Mouse (Mus musculus) limb, embryonic 15.5 days (tissue): ENCODE measurements around the gene Cbfa2t2. TPM values are rescaled to one million over a fixed set of nuclear protein-coding genes. Genes with fewer than 3 reads are reported as not detected.
"Not testable (repeated sequence)": the region's sequence is repeated elsewhere in the genome, so short reads cannot be mapped to it uniquely, and the experiment has no call there.

ENCODE experiments used
- ATAC-seq: fragments of 200-750 bp; cut with Nextera tagmentation; 2 replicates; pipeline ENCODE4 v1.8.0; 2017; ENCODE audit warnings: low read depth, moderate TSS enrichment; ENCODE audit not compliant: insufficient number of reproducible peaks, low FRiP score, low TSS enrichment
- H3K27ac ChIP-seq: fragments of 300-500 bp; sonication (generic); 2 replicates; pipeline ENCODE4 v1.5.1; 2015; ENCODE audit warnings: moderate library complexity, mild to moderate bottlenecking, inconsistent platforms
- H3K27me3 ChIP-seq: fragments of 300-500 bp; sonication (generic); 2 replicates; pipeline ENCODE4 v1.6.1; 2015; ENCODE audit warnings: inconsistent platforms
- H3K36me3 ChIP-seq: fragments of 300-500 bp; sonication (generic); 2 replicates; pipeline ENCODE4 v1.6.1; 2015; ENCODE audit warnings: inconsistent platforms
- H3K4me1 ChIP-seq: fragments of 300-500 bp; sonication (generic); 2 replicates; pipeline ENCODE4 v1.6.1; 2015; ENCODE audit warnings: inconsistent platforms
- H3K4me2 ChIP-seq: fragments of 300-500 bp; sonication (generic); 2 replicates; pipeline ENCODE4 v1.6.1; 2015; ENCODE audit warnings: mild to moderate bottlenecking, inconsistent platforms
- H3K4me3 ChIP-seq: fragments of 300-500 bp; sonication (generic); 2 replicates; pipeline ENCODE4 v1.5.1; 2015; ENCODE audit warnings: mild to moderate bottlenecking, inconsistent platforms
- H3K9ac ChIP-seq: fragments of 300-500 bp; sonication (generic); 2 replicates; pipeline ENCODE4 v1.6.1; 2015; ENCODE audit warnings: inconsistent platforms
- H3K9me3 ChIP-seq: fragments of 300-500 bp; sonication (generic); 2 replicates; pipeline ENCODE4 v1.6.1; 2016; ENCODE audit warnings: inconsistent platforms
- WGBS: fragments of 180-500 bp; shearing (Covaris S2); methylation state at CpG from one replicate; pipeline ENCODE4 v1.1.7; 2015; 5-methylcytosine and 5-hydroxymethylcytosine counted together
- polyA plus RNA-seq: library from polyadenylated mRNA; unstranded; fragments of >200 nt; fragmentation: Nextera tagmentation; extraction: Ambion mirVana; gene quantifications from 2 replicates; pipeline ENCODE4 v1.2.1, GENCODE M21; 2015

The Cbfa2t2 gene
- polyA plus RNA-seq, 1 experiment from 2014 or later: 41.3 TPM

DNA sequence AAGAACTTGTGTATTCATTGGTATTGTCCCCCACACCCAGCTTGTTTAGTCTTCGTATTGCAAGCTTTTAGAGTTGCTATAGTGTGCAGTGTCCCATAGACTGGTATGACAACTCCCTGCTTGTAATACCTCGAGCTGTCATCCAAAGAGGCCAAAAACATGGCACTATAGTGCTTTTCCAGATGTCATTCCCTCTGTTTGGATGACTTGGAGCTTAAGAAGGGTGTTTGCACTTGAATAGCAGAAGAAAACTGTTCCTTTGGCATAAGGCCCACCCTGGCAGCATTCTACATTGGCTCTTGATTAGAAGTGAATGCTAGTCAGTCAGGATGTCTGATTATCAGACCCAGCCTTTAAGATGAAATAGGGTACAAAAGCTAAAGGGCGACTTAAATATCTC, 40.7 kb downstream of the Cbfa2t2 start:
- WGBS: 72% methylated on average over 3 of the region's 3 CpGs
- H3K4me1 ChIP-seq: peaks cover 4% of the 10 kb centered on the region; the same call in 1 of the 2 replicates
- no peaks in the 10 kb centered on the region for H3K27me3 ChIP-seq
- no peaks in the 10 kb centered on the region for H3K36me3 ChIP-seq
- no peak overlapping the region for H3K4me3 ChIP-seq
- no peak overlapping the region for H3K27ac ChIP-seq
- no peak for ATAC-seq
- no peaks in the 10 kb centered on the region for H3K9me3 ChIP-seq
- H3K4me2 ChIP-seq: no peak overlapping the region
- H3K9ac ChIP-seq: no peak overlapping the region

DNA sequence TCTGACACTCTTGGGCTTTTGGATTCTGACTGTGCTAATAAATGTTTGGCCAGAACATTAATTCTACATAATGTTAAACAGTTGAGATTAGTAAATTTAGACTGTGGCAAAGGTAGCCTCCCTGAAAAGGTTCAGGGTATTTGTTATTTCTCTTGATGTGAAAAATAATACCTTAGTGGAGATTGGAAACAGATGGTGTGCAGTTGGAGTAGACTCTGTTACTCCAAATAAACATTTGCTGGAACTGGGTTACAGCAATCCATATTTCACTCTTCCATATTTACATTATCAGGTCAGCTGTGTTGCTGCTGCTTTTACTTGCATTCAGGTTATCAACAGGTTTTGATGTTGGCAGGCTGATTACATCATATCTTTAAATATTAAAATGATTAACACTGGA, 55.5 kb downstream of the Cbfa2t2 start:
- no peaks in the 10 kb centered on the region for H3K36me3 ChIP-seq
- H3K9ac ChIP-seq: no peak overlapping the region
- ATAC-seq: no peak
- H3K4me1 ChIP-seq: no peaks in the 10 kb centered on the region
- H3K4me2 ChIP-seq: no peak overlapping the region
- no peak overlapping the region for H3K27ac ChIP-seq
- no peaks in the 10 kb centered on the region for H3K9me3 ChIP-seq
- no peaks in the 10 kb centered on the region for H3K27me3 ChIP-seq
- H3K4me3 ChIP-seq: no peak overlapping the region

DNA sequence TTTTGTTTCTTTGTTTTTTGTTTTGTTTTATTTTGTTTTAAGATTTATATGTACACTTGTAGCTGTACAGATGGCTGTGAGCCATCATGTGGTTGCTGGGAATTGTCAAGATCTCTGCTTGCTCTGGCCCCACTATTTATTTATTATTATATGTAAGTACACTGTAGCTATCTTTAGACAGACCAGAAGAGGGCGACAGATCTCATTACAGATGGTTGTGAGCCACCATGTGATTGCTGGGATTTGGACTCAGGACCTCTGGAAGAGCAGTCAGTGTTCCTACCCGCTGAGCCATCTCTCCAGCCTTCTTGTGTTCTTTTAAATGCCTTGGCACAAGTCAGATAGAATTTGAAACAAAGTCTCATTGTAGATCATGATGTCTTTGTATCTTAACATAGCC, 57.3 kb downstream of the Cbfa2t2 start:
- H3K4me2 ChIP-seq, ATAC-seq, H3K4me1 ChIP-seq, H3K4me3 ChIP-seq, H3K36me3 ChIP-seq, H3K27ac ChIP-seq, H3K27me3 ChIP-seq, H3K9ac ChIP-seq, H3K9me3 ChIP-seq: not testable (repeated sequence)
- 51% methylated on average over 2 of the region's 2 CpGs for WGBS

DNA sequence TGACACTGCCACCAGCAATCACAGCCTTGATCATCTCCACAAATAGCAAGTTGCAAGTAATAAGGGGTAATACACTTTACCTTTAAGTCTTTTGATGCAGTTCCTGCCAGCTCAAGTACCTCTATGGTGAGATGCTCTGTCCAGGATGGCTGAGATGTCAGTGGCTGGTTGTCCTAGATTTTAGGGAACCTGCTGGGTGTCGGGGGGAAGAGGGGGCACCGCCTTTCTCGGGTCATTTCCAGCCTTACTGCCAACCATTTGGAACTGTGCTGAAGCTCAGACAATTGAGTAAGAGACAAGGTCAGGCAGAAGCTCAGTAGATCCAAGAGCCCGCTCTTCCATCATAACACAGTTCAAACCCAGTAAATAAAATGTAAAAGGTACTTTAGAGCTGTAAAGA, 58.7 kb downstream of the Cbfa2t2 start:
- no peak overlapping the region for H3K4me2 ChIP-seq
- 0 out of 2 replicates have a peak, but pooled peaks cover 7% of the 10 kb centered on the region for H3K4me1 ChIP-seq
- H3K4me3 ChIP-seq: no peak overlapping the region
- no peak for ATAC-seq
- no peaks in the 10 kb centered on the region for H3K27me3 ChIP-seq
- no peak overlapping the region for H3K9ac ChIP-seq
- H3K27ac ChIP-seq: no peak overlapping the region
- H3K36me3 ChIP-seq: no peaks in the 10 kb centered on the region
- 91% methylated on average over 4 of the region's 4 CpGs for WGBS
- H3K9me3 ChIP-seq: no peaks in the 10 kb centered on the region

DNA sequence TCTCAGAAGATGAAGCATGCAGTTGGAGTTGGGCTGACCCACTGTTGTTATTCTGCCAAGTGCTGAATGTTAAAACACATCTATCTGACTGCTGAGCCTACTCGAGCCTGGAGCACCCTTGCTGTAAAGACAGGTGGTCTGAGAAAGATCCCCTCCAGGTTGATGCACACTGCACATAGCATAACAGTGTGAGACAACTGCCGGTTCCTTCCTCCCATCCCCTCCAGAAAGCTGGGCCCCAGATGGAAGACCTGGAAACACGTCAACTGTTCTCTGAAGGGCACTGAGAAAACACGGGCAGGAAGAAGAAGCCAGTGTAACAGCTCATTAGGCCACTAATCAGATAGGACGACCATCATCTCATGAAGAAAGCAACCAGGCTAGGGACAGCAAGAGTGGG, 62.3 kb downstream of the Cbfa2t2 start:
- WGBS: 57% methylated on average over 5 of the region's 5 CpGs
- Histone ChIP-seq H3K27ac (no peak overlapping the region), H3K36me3 (peaks cover 4% of the 10 kb centered on the region; the same call in 1 of the 2 replicates), H3K4me2 (no peak overlapping the region), H3K4me1 (0 out of 2 replicates have a peak, but pooled peaks cover 7% of the 10 kb centered on the region), H3K4me3 (no peak overlapping the region), H3K9me3 (no peaks in the 10 kb centered on the region), H3K9ac (no peak overlapping the region), H3K27me3 (no peaks in the 10 kb centered on the region)
- ATAC-seq: no peak

DNA sequence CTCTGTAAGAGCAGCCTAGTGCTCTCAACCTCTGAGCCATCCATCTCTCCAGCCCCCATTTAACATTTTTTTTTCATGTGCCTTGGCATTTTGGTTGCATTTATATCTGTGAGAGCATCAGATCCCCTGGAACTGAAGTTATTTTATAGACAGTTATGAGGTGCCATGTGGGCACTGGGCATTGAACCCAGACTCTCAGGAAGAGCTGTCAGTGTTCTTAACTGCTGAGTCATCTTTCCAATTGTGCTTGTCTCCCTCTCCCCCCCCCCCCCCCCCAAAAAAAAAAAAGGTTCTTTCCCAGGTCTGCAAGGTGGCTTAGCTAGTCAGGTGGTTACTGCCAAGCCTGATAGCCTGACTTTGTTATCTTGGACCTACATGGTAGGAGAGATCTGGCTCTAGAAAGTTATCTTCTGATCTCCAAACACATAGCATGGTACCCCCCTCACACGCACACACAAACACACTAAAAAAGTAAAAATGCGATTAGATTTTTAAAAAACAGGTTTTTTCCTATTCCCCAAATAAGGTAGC, 63.5 kb downstream of the Cbfa2t2 start:
- H3K9me3 ChIP-seq: no peaks in the 10 kb centered on the region
- ATAC-seq: no peak
- H3K36me3 ChIP-seq: peaks cover 6% of the 10 kb centered on the region; the same call in 1 of the 2 replicates
- H3K9ac ChIP-seq: no peak overlapping the region
- H3K4me2 ChIP-seq: no peak overlapping the region
- no peaks in the 10 kb centered on the region for H3K27me3 ChIP-seq
- no peak overlapping the region for H3K4me3 ChIP-seq
- 89% methylated on average over 2 of the region's 2 CpGs for WGBS
- no peak overlapping the region for H3K27ac ChIP-seq
- H3K4me1 ChIP-seq: 0 out of 2 replicates have a peak, but pooled peaks cover 7% of the 10 kb centered on the region

DNA sequence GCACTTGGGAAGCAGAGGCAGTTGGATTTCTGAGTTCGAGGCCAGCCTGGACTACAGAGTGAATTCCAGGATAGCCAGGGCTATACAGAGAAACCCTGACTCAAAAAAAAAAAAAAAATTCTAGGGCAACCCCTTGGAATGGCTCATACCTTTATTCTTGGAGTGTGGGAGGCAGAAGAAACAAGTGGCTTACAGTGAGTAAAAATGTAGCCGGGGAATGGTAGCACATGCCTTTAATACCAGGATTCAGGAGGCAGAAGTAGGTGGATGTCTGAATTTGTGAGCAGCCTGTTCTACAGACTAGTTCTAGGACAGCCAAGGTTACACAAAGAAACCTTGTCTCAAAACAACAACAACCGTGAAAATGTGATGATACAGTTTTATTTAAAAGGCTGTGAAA, 64.5 kb downstream of the Cbfa2t2 start:
- 93% methylated on average over 3 of the region's 3 CpGs for WGBS
- no peak overlapping the region for H3K9ac ChIP-seq
- no peaks in the 10 kb centered on the region for H3K9me3 ChIP-seq
- H3K4me1 ChIP-seq: 0 out of 2 replicates have a peak, but pooled peaks cover 7% of the 10 kb centered on the region
- H3K4me2 ChIP-seq: no peak overlapping the region
- H3K4me3 ChIP-seq: no peak overlapping the region
- ATAC-seq: no peak
- no peak overlapping the region for H3K27ac ChIP-seq
- H3K36me3 ChIP-seq: peaks cover 7% of the 10 kb centered on the region; the same call in 1 of the 2 replicates
- no peaks in the 10 kb centered on the region for H3K27me3 ChIP-seq

DNA sequence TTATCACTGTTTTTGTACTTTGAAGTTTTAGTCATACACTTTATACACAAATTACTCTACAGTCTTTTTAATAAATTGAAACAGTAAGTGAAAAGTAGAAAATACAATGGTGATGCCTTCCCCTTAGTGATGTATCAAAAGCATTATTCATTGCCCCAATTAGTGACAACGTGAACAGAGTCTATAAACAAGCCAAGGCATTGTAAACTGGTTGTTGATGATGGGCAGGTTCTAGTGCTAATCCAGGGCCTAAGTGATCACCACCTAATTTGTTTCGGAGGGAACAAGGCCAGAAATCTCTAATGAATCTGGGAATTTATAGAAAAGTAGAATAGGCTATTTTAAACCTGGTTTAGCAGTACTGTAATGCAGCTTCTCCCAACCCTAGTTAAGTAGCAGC, 70.8 kb downstream of the Cbfa2t2 start:
- 40% methylated on average over 2 of the region's 2 CpGs for WGBS
- Histone ChIP-seq H3K27me3 (no peaks in the 10 kb centered on the region), H3K9me3 (no peaks in the 10 kb centered on the region), H3K36me3 (peaks cover 31% of the 10 kb centered on the region), H3K9ac (no peak overlapping the region), H3K4me1 (no peaks in the 10 kb centered on the region), H3K4me3 (no peak overlapping the region), H3K4me2 (no peak overlapping the region), H3K27ac (no peak overlapping the region)
- no peak for ATAC-seq

DNA sequence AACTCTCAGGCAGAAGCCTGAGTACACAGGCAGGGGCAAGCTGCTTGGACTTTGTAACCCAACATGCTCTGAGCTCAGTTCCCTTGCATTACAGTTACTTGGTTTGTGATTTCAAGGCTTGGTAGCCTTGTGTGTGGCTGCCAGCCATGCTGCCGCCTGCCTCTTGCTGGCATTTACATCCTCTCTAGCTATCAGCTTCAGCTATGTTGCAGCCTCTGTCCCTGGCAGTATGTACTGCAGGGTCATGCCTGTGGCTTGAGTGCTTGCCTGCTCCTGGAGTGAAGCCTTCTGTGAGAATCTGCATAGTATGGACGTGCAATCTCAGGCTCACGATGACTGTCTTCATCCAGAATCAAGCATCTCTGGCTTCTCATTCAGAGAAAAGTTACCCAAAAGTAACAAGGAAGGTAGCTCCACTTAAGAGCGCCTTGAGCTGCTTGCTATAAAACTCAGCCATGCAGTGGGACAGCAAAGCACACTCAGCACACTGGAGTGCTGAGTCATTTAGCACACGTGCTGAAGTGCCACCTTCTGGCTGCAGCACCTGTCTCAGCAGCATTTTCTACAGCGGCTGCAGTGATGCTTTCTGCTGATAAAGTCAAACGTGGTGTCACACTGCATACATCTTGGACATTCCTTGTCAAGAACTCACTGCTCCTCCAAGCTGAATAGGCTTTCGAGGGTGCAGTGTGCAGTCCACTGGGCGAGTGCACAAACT, 71.4 kb downstream of the Cbfa2t2 start:
- ATAC-seq: no peak
- no peak overlapping the region for H3K4me3 ChIP-seq
- WGBS: 69% methylated on average over 9 of the region's 9 CpGs
- H3K27ac ChIP-seq: no peak overlapping the region
- no peaks in the 10 kb centered on the region for H3K27me3 ChIP-seq
- H3K9ac ChIP-seq: no peak overlapping the region
- H3K4me1 ChIP-seq: no peaks in the 10 kb centered on the region
- H3K9me3 ChIP-seq: no peaks in the 10 kb centered on the region
- H3K4me2 ChIP-seq: no peak overlapping the region
- peaks cover 32% of the 10 kb centered on the region for H3K36me3 ChIP-seq

DNA sequence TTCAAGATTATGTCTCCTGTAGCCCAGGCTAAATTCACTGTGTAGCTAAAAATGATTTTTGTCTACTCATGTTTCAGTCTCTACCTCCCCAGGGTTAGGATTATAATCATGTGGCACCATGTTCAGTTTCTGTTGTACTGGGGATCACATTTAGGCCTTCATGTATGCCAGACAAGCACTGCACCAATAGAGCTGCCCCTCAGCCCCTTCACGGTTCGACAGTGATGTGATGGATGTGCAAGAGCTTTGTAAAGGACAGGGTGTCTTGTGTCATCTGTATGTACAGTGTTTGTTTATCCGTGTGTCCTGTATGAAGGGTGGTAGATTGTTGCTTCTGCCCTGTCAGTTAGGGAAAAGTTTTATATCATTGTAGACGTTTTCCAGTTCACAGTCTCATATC, 72.2 kb downstream of the Cbfa2t2 start:
- Histone ChIP-seq H3K4me1 (no peaks in the 10 kb centered on the region), H3K27me3 (no peaks in the 10 kb centered on the region), H3K4me2 (no peak overlapping the region), H3K4me3 (no peak overlapping the region), H3K36me3 (peaks cover 38% of the 10 kb centered on the region), H3K9me3 (no peaks in the 10 kb centered on the region), H3K27ac (no peak overlapping the region), H3K9ac (no peak overlapping the region)
- 85% methylated on average over 4 of the region's 4 CpGs for WGBS
- no peak for ATAC-seq

DNA sequence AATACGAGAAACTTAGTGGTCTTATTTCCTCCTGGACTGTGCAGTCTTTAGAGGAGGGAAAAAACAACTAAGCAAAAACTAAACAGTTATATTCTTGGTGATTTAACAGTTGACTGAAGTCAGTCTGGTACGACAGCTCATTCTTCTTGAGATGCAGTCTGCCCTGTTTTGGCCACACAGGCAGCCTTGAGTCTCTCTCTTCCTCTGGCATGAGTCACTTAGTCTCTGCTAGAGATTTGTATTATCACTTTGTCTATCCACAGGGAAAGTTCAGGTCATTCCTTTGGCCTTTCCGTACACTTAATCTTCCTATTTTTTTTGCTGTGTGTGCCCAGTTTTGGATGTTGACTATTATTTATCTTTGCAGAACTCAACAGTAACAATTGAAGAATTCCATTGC, 73.9 kb downstream of the Cbfa2t2 start:
- H3K4me2 ChIP-seq: no peak overlapping the region
- H3K27ac ChIP-seq: no peak overlapping the region
- H3K4me3 ChIP-seq: no peak overlapping the region
- 90% methylated on average over 3 of the region's 3 CpGs for WGBS
- peaks cover 34% of the 10 kb centered on the region for H3K36me3 ChIP-seq
- no peaks in the 10 kb centered on the region for H3K4me1 ChIP-seq
- H3K9ac ChIP-seq: no peak overlapping the region
- ATAC-seq: no peak
- no peaks in the 10 kb centered on the region for H3K9me3 ChIP-seq
- no peaks in the 10 kb centered on the region for H3K27me3 ChIP-seq

DNA sequence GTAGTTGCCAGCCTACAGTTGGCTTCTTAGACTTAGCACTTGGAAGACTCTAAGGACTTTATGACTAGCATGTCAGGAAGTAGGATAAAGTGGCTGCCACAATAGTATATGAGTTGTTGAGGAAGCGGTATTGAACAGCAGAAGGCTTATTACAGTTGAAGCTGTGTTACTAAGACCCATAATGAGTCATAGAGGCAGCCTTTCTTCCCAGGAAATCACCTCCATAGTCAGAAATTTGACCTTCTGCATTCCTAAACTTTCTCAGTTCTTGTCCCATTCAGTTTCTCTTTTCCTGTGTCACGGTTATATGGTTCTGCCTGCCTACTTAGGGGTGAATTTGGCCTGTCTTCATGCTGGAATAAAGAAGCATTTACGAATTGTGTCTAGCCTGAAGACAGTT, 80.7 kb downstream of the Cbfa2t2 start:
- no peak overlapping the region for H3K4me2 ChIP-seq
- 86% methylated on average over 3 of the region's 3 CpGs for WGBS
- no peaks in the 10 kb centered on the region for H3K27me3 ChIP-seq
- H3K36me3 ChIP-seq: peaks cover 47% of the 10 kb centered on the region
- H3K4me1 ChIP-seq: no peaks in the 10 kb centered on the region
- no peaks in the 10 kb centered on the region for H3K9me3 ChIP-seq
- H3K9ac ChIP-seq: no peak overlapping the region
- H3K4me3 ChIP-seq: no peak overlapping the region
- ATAC-seq: no peak
- H3K27ac ChIP-seq: no peak overlapping the region
